Mouse (Mus musculus) megakaryocyte progenitor cell, adult 5-6 weeks (primary cell): ENCODE results near the gene Nek4. TPM values are rescaled to one million over a fixed set of nuclear protein-coding genes. Genes with fewer than 3 reads are reported as not detected.

Experiments
- ATAC-seq: replicated peaks from 2 replicates; pipeline ENCODE4 v1.8.0; 2016; ENCODE audit warnings: mild to moderate bottlenecking, moderate TSS enrichment, inconsistent platforms; ENCODE audit not compliant: poor library complexity
- total RNA-seq, 2 experiments: library from RNA; stranded (forward) in 1 of 2; stranded (reverse) in 1 of 2; fragments of 157-497, 149-512 nt in 1 of 2; fragments of 200-1000 nt in 1 of 2; gene quantifications; 2 replicates each; pipeline versions ENCODE4 v1.2.3 to v1.2.4; 2015 to 2017

Gene Nek4
- total RNA-seq (2015) (8.5 and 8.8 TPM in 2 replicates), total RNA-seq (2017) (12.2 and 13.8 TPM in 2 replicates)

- ATAC-seq: peak; percentile 99
Measured at GRCm38 (mm10) chr14:30951154-30951825, at the start of gene Nek4. Gene Nek4, plus strand, starts transcription at chr14:30951377.

GRCm38 (mm10) chr14:30902628-30903027, 48.5 kb upstream of the Nek4 start:
- ATAC-seq: no peak

- no peak for ATAC-seq
Measured at GRCm38 (mm10) chr14:30903036-30903435, 48.1 kb upstream of the Nek4 start.

- ATAC-seq: no peak
Measured at GRCm38 (mm10) chr14:30904307-30904706, 46.9 kb upstream of the Nek4 start.

GRCm38 (mm10) chr14:30906001-30906400, 45.2 kb upstream of the Nek4 start:
- ATAC-seq: no peak

GRCm38 (mm10) chr14:30907814-30908265, 43.3 kb upstream of the Nek4 start:
- ATAC-seq: peak; percentile 95

- no peak for ATAC-seq
Measured at GRCm38 (mm10) chr14:30911141-30911540, 40.0 kb upstream of the Nek4 start.

- ATAC-seq: no peak
Measured at GRCm38 (mm10) chr14:30912641-30913040, 38.5 kb upstream of the Nek4 start.

GRCm38 (mm10) chr14:30913404-30913803, 37.8 kb upstream of the Nek4 start:
- ATAC-seq: no peak

- ATAC-seq: no peak
Measured at GRCm38 (mm10) chr14:30916516-30916915, 34.7 kb upstream of the Nek4 start.

GRCm38 (mm10) chr14:30922053-30922670, 29.0 kb upstream of the Nek4 start:
- no peak for ATAC-seq

- ATAC-seq: no peak
Measured at GRCm38 (mm10) chr14:30923375-30924105, 27.6 kb upstream of the Nek4 start, which contains the start of gene Itih3. Gene Itih3, minus strand, starts transcription at chr14:30923760.

- no peak for ATAC-seq
Measured at GRCm38 (mm10) chr14:30925492-30925891, 25.7 kb upstream of the Nek4 start.

GRCm38 (mm10) chr14:30930386-30930785, 20.8 kb upstream of the Nek4 start:
- no peak for ATAC-seq

GRCm38 (mm10) chr14:30933351-30933750, 17.8 kb upstream of the Nek4 start:
- no peak for ATAC-seq

- ATAC-seq: no peak
Measured at GRCm38 (mm10) chr14:30942254-30942653, 8.9 kb upstream of the Nek4 start.

GRCm38 (mm10) chr14:30943038-30943437, 8.1 kb upstream of the Nek4 start, which contains the start of gene Itih1:
Gene Itih1, minus strand, starts transcription at chr14:30943289.
- ATAC-seq: no peak

GRCm38 (mm10) chr14:30943860-30944674, 7.1 kb upstream of the Nek4 start:
- peak; percentile 83 for ATAC-seq

- ATAC-seq: no peak
Measured at GRCm38 (mm10) chr14:30944745-30945144, 6.4 kb upstream of the Nek4 start.

- no peak for ATAC-seq
Measured at GRCm38 (mm10) chr14:30949986-30950385, 1.2 kb upstream of the Nek4 start.

GRCm38 (mm10) chr14:30958517-30958916, 7.3 kb downstream of the Nek4 start:
- ATAC-seq: no peak
